Mouse (Mus musculus) C2C12 (cell line): ENCODE data around the gene Ccnq. TPM values are rescaled to one million over a fixed set of nuclear protein-coding genes. Genes with fewer than 3 reads are reported as not detected.

Experiments used
- H3K27me3 ChIP-seq: one replicate; pipeline ENCODE4 v1.6.1; 2011; ENCODE audit not compliant: control insufficient read depth, insufficient read depth, insufficient read length
- H3K36me3 ChIP-seq: one replicate; pipeline ENCODE4 v1.6.1; 2011; ENCODE audit not compliant: control insufficient read depth, insufficient read depth
- H3K4me3 ChIP-seq: one replicate; pipeline ENCODE4 v1.5.1; 2011; ENCODE audit warnings: mild to moderate bottlenecking, control low read depth; ENCODE audit not compliant: poor library complexity, insufficient read depth, severe bottlenecking
- H3K79me2 ChIP-seq: one replicate; pipeline ENCODE4 v1.6.1; 2011; ENCODE audit not compliant: control insufficient read depth, insufficient read depth
- H3K79me3 ChIP-seq: one replicate; pipeline ENCODE4 v1.6.1; 2011; ENCODE audit warnings: low read depth, control low read depth
- H3ac ChIP-seq: one replicate; pipeline ENCODE3; 2011; ENCODE audit warnings: low read depth; ENCODE audit not compliant: control insufficient read depth, insufficient read length
- CEBPB ChIP-seq: IDR thresholded peaks from one replicate; pipeline ENCODE4 v1.6.1; 2011; ENCODE audit warnings: low read depth, mild to moderate bottlenecking, control low read depth, moderate library complexity
- CTCF ChIP-seq: IDR thresholded peaks from one replicate; pipeline ENCODE4 v1.5.1; 2011; ENCODE audit not compliant: control insufficient read depth, insufficient read depth, insufficient read length
- FOSL1 ChIP-seq: IDR thresholded peaks from one replicate; pipeline ENCODE4 v1.8.0; 2011; ENCODE audit warnings: mild to moderate bottlenecking, low read length; ENCODE audit not compliant: poor library complexity, insufficient read depth, severe bottlenecking
- MAX ChIP-seq: IDR thresholded peaks from one replicate; pipeline ENCODE4 v1.6.1; 2011; ENCODE audit warnings: mild to moderate bottlenecking, control low read depth
- MYOD1 ChIP-seq: IDR thresholded peaks from one replicate; pipeline ENCODE4 v1.6.1; 2011; ENCODE audit warnings: low read depth; ENCODE audit not compliant: control insufficient read depth, insufficient read length
- MYOG ChIP-seq: IDR thresholded peaks from one replicate; pipeline ENCODE4 v1.6.1; 2011; ENCODE audit not compliant: control insufficient read depth, insufficient read length; ENCODE audit errors: extremely low read depth
- USF1 ChIP-seq: IDR thresholded peaks from one replicate; pipeline ENCODE4 v1.6.1; 2011; ENCODE audit warnings: low read depth, mild to moderate bottlenecking, control low read depth, moderate library complexity
- microRNA-seq: library from miRNA; unstranded; fragments of <30 nt; microRNA quantifications from one replicate; pipeline ENCODE4, GENCODE M21; 2019; ENCODE audit warnings: borderline microRNAs expressed
- polyA plus RNA-seq: library from polyadenylated mRNA; unstranded; fragments of >200 nt; fragmentation: generic; extraction: Trizol; gene quantifications from one replicate; pipeline ENCODE4 v1.2.1, GENCODE M21; 2012; ENCODE audit warnings: missing spikeins

Gene Ccnq
- polyA plus RNA-seq, 1 experiment, result 29.8 TPM

GRCm38 (mm10) chr11:78708642-78709041 is 42.9 kb downstream of the Ccnq start:
- Histone ChIP-seq H3ac (no peak overlapping the region), H3K4me3 (no peak overlapping the region), H3K79me2 (no peaks in the 10 kb centered on the region), H3K27me3 (no peaks in the 10 kb centered on the region), H3K79me3 (no peaks in the 10 kb centered on the region), H3K36me3 (no peaks in the 10 kb centered on the region)
- TF ChIP-seq FOSL1, result no peak
- TF ChIP-seq MYOD1, result no peak
- no peak for TF ChIP-seq USF1
- no peak for TF ChIP-seq CEBPB
- no peak for TF ChIP-seq CTCF
- TF ChIP-seq MYOG, result no peak
- no peak for TF ChIP-seq MAX

DNA sequence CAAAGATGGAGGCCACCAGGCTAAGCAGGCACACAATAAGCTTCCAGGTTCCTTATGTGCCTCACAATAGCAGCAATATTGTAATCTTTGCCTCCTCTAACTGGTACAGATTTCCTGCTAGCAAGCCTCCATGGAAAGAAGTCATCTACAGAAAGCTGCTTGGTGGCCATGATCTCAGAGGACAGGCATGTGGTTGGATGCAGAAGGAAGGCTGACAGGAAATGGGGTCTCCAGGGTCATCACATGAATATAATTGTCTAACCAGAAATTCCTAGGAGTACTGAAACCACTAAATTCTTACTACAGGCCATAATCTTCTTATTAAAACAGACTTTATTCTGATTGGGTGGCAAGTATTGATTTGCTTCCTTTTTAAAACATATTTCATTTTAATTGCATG is 45.5 kb downstream of the Ccnq start:
- H3K27me3 ChIP-seq, result no peaks in the 10 kb centered on the region
- no peak for TF ChIP-seq USF1
- no peak for TF ChIP-seq MAX
- no peak for TF ChIP-seq MYOG
- no peak for TF ChIP-seq MYOD1
- TF ChIP-seq CEBPB, result no peak
- TF ChIP-seq CTCF, result no peak
- TF ChIP-seq FOSL1, result no peak

DNA sequence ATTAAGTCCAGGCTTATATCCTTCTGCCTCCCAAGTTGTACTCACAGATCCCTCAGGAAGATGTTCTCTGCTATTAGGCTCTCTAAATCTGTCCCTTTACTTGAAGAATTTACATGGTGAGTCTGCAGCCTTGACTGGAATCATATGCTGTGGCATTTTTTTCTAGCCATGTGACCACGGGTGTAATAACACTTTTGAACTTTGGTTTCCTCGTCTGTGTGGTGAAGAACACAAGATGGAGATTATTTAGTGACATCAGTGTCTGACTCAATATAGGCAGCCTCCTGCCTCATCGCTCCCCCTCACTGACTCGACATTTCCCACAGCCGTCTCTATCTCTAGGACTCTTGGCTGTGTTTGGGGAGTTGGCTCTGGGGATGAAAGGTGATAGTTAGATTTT is 48.4 kb downstream of the Ccnq start:
- TF ChIP-seq MYOD1 (no peak), CEBPB (no peak), USF1 (no peak), MYOG (no peak), MAX (no peak), FOSL1 (no peak), CTCF (no peak)
- no peaks in the 10 kb centered on the region for H3K79me2 ChIP-seq
- H3K36me3 ChIP-seq, result no peaks in the 10 kb centered on the region
- H3K27me3 ChIP-seq, result no peaks in the 10 kb centered on the region
- H3ac ChIP-seq, result no peak overlapping the region
- H3K4me3 ChIP-seq, result no peak overlapping the region
- H3K79me3 ChIP-seq, result no peaks in the 10 kb centered on the region

More for the DNA sequence above, 45.5 kb downstream of the Ccnq start:
- Histone ChIP-seq H3K79me3 (no peaks in the 10 kb centered on the region), H3ac (no peak overlapping the region), H3K36me3 (no peaks in the 10 kb centered on the region), H3K4me3 (no peak overlapping the region), H3K79me2 (no peaks in the 10 kb centered on the region)

DNA sequence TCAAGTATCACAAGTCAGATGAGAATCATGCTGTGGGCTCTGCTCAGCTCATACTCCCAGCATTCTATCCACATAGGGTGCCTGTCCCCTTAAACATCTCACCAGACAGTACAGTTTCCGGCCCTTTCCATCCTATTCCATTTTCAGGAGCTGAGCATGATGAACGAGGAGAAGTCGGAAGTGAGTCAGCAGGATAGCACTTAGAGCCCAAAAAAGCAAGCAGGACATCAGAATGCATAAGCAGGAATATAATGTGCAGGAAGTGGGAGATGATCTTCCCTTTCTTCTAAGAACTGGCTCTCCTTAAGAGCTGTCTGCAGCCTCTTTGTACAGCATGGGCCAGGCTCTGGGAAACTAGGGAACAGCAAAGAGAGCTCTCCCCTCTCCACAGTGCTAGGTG is 49.2 kb downstream of the Ccnq start:
- no peaks in the 10 kb centered on the region for H3K79me3 ChIP-seq
- H3K27me3 ChIP-seq, result no peaks in the 10 kb centered on the region
- no peak for TF ChIP-seq MYOG
- TF ChIP-seq USF1, result no peak
- no peak overlapping the region for H3K4me3 ChIP-seq
- no peaks in the 10 kb centered on the region for H3K79me2 ChIP-seq
- no peaks in the 10 kb centered on the region for H3K36me3 ChIP-seq
- H3ac ChIP-seq, result no peak overlapping the region

Small RNA genes lying within 50 kb of the gene (microRNA-seq; reads per million reads assigned to microRNA genes)
- not detected for gene Gm23840

Other genes with a start within 250 kb of the Ccnq start
- 0.02 TPM for gene Sebox, start 248.3 kb downstream of the Ccnq start, polyA plus RNA-seq
- 41.3 TPM for gene Tmem199, start 239.6 kb downstream of the Ccnq start, polyA plus RNA-seq
- 111 TPM for gene Poldip2, start 239.5 kb downstream of the Ccnq start, polyA plus RNA-seq
- gene Tnfaip1, start 215.4 kb downstream of the Ccnq start, polyA plus RNA-seq, result 60.7 TPM
- 61.1 TPM for gene Ift20, start 215.4 kb downstream of the Ccnq start, polyA plus RNA-seq
- gene Tmem97, start 201.0 kb downstream of the Ccnq start, polyA plus RNA-seq, result 164 TPM
- 5.9 TPM for gene Nlk, start 54.4 kb downstream of the Ccnq start, polyA plus RNA-seq
- gene Lyrm9, start 74.9 kb upstream of the Ccnq start, polyA plus RNA-seq, result 23.7 TPM
- gene Nos2, start 169.1 kb upstream of the Ccnq start, polyA plus RNA-seq, result 0.02 TPM
- 22.7 TPM for gene Lgals9, start 233.2 kb upstream of the Ccnq start, polyA plus RNA-seq